Mouse (Mus musculus) gastrocnemius, postnatal 4 days (tissue): ENCODE results near the gene Hivep3. TPM values are rescaled to one million over a fixed set of nuclear protein-coding genes. Genes with fewer than 3 reads are reported as not detected.

Experiments used
- DNase-seq, 2 experiments: peaks; one replicate each; pipeline ENCODE4 v3.0.0; 2021 to 2022; ENCODE audit warnings: low spot score in 2 of 2, mixed read lengths in 2 of 2
- total RNA-seq, 2 experiments: library from RNA; stranded (reverse); gene quantifications; 2 replicates each; pipeline ENCODE4 v1.2.3; 2021

Gene Hivep3
- total RNA-seq, 2 experiments from 2014 or later, result 5.5 to 5.7 TPM

DNA sequence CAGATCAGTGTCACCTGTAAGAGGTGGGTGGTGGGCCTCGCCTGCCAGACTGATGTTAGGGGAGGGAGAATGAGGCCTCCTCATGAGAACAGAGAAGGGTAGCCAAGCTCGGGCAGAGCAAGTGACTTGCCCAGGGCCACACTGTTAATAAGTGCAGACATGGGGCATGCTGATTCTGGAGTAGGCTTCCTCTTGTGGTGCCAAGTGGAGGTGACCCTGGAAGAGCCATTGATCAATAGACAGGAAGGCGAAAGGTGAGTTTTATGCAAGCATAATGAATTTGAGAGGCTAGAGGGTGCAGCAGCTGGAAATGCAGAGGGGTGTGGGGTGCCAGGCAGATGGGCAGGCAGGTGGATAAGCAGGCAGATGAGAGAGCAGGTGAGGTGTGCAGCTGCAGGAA, 337.8 kb downstream of the Hivep3 start:
- no peak for DNase-seq

- no peak for DNase-seq
Measured at GRCm38 (mm10) chr4:120071842-120072507, 338.4 kb downstream of the Hivep3 start.

GRCm38 (mm10) chr4:120074061-120074460, 340.5 kb downstream of the Hivep3 start:
- no peak for DNase-seq

DNA sequence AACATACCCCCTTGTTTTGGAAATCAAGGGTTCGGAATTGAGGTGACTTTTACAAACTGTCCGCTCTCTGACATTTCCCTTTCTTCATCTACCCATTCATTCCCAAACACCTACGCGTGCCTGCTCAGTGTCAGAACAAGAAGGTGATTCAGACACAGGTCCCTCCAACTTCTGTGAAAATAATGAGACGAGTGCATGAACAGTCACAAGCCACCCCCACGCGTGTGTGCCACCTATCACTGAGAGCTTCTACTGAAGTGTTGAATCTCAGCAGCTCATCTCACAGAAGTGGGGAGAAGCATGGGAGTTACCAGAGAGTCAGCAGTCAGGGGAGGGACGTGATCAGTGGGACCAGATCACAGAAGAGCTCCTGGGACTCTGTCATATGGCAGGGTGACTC, 343.7 kb downstream of the Hivep3 start:
- DNase-seq, result no peak

GRCm38 (mm10) chr4:120082527-120082926, 348.9 kb downstream of the Hivep3 start:
- no peak for DNase-seq

GRCm38 (mm10) chr4:120083700-120084099, 350.1 kb downstream of the Hivep3 start:
- peak in 1 of 2 experiments; percentile 39 for DNase-seq

DNA sequence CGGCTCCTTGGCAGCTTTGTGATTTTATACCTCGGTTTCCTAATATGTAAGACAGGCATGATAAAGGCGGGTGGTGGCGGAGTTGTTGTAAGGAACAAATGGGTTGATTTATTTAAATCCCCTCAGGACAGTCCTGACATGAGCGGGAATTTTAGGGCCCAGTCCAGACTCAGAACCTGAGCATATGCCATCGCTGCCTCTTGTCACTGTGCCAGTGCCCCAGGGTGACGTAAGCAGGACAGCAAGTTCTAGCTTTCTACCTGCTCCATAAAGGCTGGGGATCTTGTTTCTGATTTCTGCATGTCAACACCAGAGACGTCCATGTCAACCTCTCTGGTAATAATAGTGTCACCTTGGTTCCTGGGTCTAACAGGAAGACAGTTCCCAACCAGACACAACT, 356.0 kb downstream of the Hivep3 start:
- no peak for DNase-seq

GRCm38 (mm10) chr4:120091997-120092783, 358.6 kb downstream of the Hivep3 start:
- no peak for DNase-seq

- DNase-seq, result no peak
Measured at GRCm38 (mm10) chr4:120096935-120097334, 363.4 kb downstream of the Hivep3 start.

DNA sequence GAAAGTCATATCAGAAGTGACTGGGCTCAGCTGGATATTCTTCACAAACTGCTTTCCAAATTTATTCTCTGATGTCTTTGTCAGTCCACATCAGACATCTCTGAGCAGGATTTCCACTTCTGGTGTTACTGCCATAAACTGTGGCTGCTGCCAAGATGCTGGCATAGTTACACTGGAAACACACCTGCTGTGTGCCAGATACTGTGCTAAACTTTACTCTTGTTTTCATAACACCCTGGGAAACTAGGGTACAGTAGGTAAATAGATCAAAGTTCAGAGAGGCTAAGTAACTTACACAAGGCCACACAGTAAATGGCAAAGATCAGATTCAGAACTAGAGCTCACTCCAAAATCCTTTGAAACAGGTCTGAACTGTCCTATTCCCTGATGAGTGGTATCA, 367.6 kb downstream of the Hivep3 start:
- no peak for DNase-seq

DNA sequence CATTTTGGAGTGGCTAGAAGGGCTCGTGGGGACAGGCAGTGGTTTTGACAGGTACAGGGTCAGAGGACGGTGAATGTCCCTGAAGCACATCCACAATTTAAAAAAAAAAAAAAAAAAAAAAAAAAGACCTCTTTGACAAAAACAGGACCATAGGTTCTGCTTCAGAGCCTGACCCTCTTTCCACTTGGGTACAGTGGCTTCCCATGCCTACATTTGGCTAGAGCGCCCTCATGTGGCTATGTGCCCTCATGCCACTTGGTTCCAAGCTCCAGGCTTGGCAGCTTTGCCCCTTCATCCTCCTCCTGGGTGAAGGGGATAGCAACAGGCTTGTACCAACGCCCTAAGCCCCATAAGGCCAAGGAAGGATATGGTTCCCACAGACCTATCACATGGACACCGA, 371.0 kb downstream of the Hivep3 start:
- DNase-seq, result peak; percentile 58 to 68

GRCm38 (mm10) chr4:120106362-120106761, 372.8 kb downstream of the Hivep3 start:
- DNase-seq, result no peak

DNA sequence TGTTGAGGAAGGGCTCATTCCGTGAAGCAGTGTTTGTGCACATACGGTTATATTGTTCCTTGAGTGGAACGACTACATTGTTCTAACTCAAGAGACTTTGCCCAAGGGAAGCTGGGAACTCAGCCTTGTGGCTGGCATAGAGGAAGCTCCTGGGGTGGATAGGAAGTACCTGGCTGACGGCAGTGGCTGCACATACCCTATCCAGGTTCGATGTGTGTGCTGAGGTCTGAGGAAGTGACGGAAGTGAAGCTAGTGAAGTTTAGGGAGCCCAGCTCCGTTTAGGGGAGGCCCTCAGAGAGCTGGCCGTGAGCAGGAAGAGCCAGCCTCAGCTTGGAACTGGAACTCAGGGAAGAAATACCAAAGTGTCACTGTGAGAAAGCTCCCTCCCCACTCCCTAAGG, 374.2 kb downstream of the Hivep3 start:
- DNase-seq, result no peak

GRCm38 (mm10) chr4:120115516-120115915, 381.9 kb downstream of the Hivep3 start:
- no peak for DNase-seq

DNA sequence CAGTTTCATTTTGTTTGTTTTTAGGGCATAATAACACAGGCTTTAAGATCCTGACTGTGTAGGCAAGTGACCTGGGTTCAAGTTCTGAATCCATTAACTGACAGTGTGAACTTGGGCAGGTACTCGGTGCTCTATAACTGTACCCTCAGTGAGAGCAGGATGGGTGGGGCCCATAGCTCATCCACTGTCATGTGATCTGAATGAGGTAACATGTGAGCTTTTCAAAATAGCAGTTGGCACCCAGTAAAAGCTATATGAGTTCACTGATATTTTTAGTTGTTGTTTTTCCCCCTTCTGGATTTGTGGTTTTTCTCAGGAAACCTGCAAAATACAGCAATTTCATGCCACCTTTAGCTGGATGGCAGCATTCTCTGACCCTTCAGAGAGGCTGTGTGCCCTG, 382.7 kb downstream of the Hivep3 start:
- no peak for DNase-seq

GRCm38 (mm10) chr4:120120276-120120675, 386.7 kb downstream of the Hivep3 start:
- DNase-seq, result peak in 1 of 2 experiments; percentile 60

DNA sequence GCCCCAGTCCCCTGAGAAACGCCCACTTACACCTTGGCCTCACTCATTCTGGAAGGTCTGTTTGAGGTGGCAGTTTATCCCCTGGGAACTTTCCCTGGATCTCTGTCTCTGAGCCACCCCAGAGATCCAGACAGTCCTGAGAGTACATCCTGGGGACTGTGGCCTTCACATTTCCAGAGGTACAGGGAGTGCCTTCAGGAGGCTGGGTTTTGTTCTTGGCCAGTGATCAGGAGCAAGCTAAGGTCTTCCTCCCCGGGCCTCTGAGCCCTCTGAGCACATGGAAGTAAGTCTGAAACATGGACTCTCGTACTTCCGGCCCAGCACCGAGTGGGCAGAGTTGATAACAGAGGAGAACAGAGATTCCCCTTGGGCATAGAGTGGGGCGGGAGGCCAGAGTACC, 391.1 kb downstream of the Hivep3 start:
- DNase-seq, result no peak

DNA sequence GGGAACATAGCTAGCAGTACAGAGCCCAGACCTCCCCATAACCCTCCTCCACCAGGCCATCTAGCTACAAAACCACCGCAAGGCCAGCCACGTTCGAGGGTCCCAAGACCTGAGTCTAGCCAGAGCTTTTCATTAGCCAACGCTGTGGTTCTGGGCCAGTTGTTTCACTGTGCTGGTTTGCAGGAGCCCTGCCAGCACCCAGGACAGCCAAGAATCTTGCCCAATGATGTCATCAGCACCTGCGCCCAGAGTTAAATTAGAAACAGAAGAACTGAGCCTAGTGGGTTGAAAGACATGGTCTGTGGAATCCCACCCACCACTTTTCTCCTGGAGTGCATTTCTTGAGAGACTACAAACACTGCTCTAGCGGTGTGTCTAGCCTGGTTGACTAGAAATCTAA, 392.5 kb downstream of the Hivep3 start:
- peak in 1 of 2 experiments; percentile 43 for DNase-seq

DNA sequence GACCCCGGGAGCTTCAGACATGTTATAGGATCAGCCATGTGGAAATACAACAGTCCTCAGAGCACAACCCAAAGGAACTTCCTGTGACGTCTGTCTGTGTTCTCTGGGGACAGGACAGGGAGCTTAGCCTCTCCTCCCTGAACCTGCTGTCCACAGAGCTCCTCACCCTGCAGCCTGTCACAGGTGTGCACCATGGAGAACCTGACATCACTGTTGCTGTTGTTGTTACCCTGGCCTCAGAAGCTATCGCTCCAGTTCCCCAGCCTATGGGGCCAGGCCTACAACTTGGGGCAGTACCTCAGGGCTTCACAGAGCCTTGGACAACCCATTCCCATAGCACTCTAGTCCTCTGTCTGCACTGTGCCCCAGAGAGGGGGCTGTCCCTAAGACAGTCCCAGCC, 393.7 kb downstream of the Hivep3 start:
- no peak for DNase-seq

DNA sequence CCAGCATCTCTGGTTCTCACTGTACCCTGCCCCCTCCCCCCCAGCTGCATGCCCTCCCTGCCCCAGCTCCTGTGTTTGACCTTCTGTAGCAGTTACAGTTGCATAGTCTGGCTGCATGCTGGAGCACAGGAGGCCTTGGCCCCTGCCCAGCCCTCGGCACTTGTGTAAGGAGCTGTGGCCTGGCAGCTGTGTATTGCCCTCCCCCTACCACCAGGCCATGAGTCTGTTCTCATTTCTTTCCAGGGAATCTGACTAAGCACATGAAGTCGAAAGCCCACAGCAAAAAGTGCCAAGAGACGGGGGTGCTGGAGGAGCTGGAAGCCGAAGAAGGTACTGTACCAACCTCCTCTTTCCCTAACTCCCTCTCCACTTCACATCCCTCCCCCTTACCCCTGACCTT, 394.4 kb downstream of the Hivep3 start:
- DNase-seq, result peak in 1 of 2 experiments; percentile 52

DNA sequence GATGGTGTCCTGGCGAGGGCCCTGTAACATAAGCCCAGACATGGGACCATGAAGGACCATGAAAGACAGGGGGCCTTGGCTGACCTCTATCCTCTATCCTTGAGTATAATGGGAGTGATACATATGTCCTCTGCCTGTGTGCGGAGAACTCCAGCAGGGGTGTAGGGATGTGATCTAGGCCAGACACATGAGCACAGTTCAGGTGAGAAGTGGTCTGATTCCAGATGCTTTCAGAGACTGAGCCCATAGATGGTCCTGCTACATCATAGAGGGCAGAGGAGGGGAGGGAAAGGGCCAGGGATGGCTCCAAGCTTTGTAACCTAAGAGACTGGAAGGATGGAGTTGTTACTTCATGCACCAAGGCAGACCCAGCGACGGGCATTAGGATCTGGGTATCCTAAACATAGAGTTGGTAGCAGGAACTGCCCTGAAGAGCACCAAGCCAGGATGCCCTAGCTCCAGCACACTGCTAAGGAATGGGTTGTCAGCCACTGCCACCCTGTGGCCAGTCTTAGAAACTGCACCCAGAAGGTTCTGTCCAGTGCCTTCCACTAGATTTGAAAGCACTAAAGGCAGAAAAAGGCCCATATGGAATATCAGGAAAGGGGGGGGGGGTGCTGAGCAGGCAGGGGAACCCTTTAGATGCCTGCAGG, 395.8 kb downstream of the Hivep3 start:
- DNase-seq, result no peak

DNA sequence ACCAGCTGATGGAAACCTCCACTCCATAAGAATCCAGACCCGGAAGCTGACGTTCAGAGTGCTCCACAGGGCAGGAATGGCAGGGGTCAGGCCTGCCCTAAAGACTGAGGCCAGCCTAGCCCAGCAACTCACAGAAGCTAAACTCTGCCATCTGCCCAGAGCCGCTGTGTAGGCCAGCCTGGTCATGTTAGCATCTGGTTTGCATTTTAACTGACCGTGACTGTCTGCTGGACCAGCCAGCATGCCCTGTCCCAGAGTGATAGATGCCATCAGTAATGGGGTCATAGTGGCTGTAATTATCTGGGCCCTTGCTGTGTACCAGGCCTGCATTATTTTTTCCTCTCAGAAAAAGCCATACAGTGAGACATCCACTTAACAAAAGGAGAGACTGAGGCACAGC, 397.3 kb downstream of the Hivep3 start:
- DNase-seq, result no peak
